Mouse (Mus musculus): ENCODE measurements around the gene Trpm2. TPM values are rescaled to one million over a fixed set of nuclear protein-coding genes. Genes with fewer than 3 reads are reported as not detected.

Gene Trpm2
- polyA plus RNA-seq, 1 experiment from 2014 or later = 0.19 TPM

- no peak overlapping the region for H3K27ac ChIP-seq (replicated peaks)
- H3K9me3 ChIP-seq = no peaks in the 10 kb centered on the region
- H3K9ac ChIP-seq = no peak overlapping the region
- 81% methylated on average over 27 of the region's 27 CpGs for WGBS
- peaks cover 10% of the 10 kb centered on the region; the same call in 1 of the 2 replicates for H3K4me1 ChIP-seq
- no peak for ATAC-seq (ENCODE audit: extremely low read depth, insufficient number of reproducible peaks, low FRiP score, low TSS enrichment)
- peaks cover 26% of the 10 kb centered on the region for H3K27me3 ChIP-seq (replicated peaks)
- peak overlapping the region; percentile 66 for H3K4me3 ChIP-seq
- H3K4me2 ChIP-seq = peak overlapping the region; percentile 87
- no peaks in the 10 kb centered on the region for H3K36me3 ChIP-seq
These were observed 69.2 kb downstream of the Trpm2 start for GRCm38 (mm10) chr10:77900903-77901818.

GRCm38 (mm10) chr10:77900126-77900525 lies 70.2 kb downstream of the Trpm2 start:
- peaks cover 10% of the 10 kb centered on the region; the same call in 1 of the 2 replicates for H3K4me1 ChIP-seq
- 73% methylated on average over 7 of the region's 7 CpGs for WGBS
- H3K4me3 ChIP-seq = no peak overlapping the region
- no peak overlapping the region for H3K9ac ChIP-seq
- H3K27me3 ChIP-seq (replicated peaks) = peaks cover 26% of the 10 kb centered on the region
- no peaks in the 10 kb centered on the region for H3K36me3 ChIP-seq
- H3K9me3 ChIP-seq = no peaks in the 10 kb centered on the region
- no peak for ATAC-seq (ENCODE audit: extremely low read depth, insufficient number of reproducible peaks, low FRiP score, low TSS enrichment)
- H3K27ac ChIP-seq (replicated peaks) = no peak overlapping the region
- no peak overlapping the region for H3K4me2 ChIP-seq

GRCm38 (mm10) chr10:77895562-77895961 lies 74.8 kb downstream of the Trpm2 start:
- Histone ChIP-seq H3K9me3 (no peaks in the 10 kb centered on the region), H3K4me2 (no peak overlapping the region), H3K27ac (replicated peaks) (no peak overlapping the region), H3K4me3 (no peak overlapping the region), H3K36me3 (no peaks in the 10 kb centered on the region), H3K27me3 (replicated peaks) (peaks cover 15% of the 10 kb centered on the region), H3K4me1 (no peaks in the 10 kb centered on the region), H3K9ac (no peak overlapping the region)
- no peak for ATAC-seq (ENCODE audit: extremely low read depth, insufficient number of reproducible peaks, low FRiP score, low TSS enrichment)
- WGBS = 40% methylated on average over 5 of the region's 5 CpGs

GRCm38 (mm10) chr10:77890987-77891565 lies 79.3 kb downstream of the Trpm2 start:
- no peaks in the 10 kb centered on the region for H3K4me1 ChIP-seq
- no peak overlapping the region for H3K4me2 ChIP-seq
- no peak overlapping the region for H3K4me3 ChIP-seq
- H3K9me3 ChIP-seq = 0 out of 2 replicates have a peak, but pooled peaks cover 5% of the 10 kb centered on the region
- no peaks in the 10 kb centered on the region for H3K36me3 ChIP-seq
- no peak for ATAC-seq (ENCODE audit: extremely low read depth, insufficient number of reproducible peaks, low FRiP score, low TSS enrichment)
- H3K9ac ChIP-seq = no peak overlapping the region
- no peak overlapping the region for H3K27ac ChIP-seq (replicated peaks)
- 72% methylated on average over 8 of the region's 8 CpGs for WGBS
- peaks cover 15% of the 10 kb centered on the region for H3K27me3 ChIP-seq (replicated peaks)

- H3K27ac ChIP-seq (replicated peaks) = no peak overlapping the region
- no peaks in the 10 kb centered on the region for H3K4me1 ChIP-seq
- WGBS = 41% methylated on average over 12 of the region's 12 CpGs
- H3K4me3 ChIP-seq = no peak overlapping the region
- ATAC-seq (ENCODE audit: extremely low read depth, insufficient number of reproducible peaks, low FRiP score, low TSS enrichment) = no peak
- no peaks in the 10 kb centered on the region for H3K36me3 ChIP-seq
- H3K9me3 ChIP-seq = 0 out of 2 replicates have a peak, but pooled peaks cover 5% of the 10 kb centered on the region
- no peak overlapping the region for H3K4me2 ChIP-seq
- H3K9ac ChIP-seq = no peak overlapping the region
- H3K27me3 ChIP-seq (replicated peaks) = peaks cover 17% of the 10 kb centered on the region
These were observed 84.2 kb downstream of the Trpm2 start for GRCm38 (mm10) chr10:77886007-77886747.

- 78% methylated on average over 5 of the region's 5 CpGs for WGBS
- Histone ChIP-seq H3K4me3 (no peak overlapping the region), H3K27ac (replicated peaks) (no peak overlapping the region), H3K9me3 (no peaks in the 10 kb centered on the region), H3K27me3 (replicated peaks) (peaks cover 12% of the 10 kb centered on the region), H3K9ac (no peak overlapping the region), H3K4me2 (no peak overlapping the region), H3K4me1 (no peaks in the 10 kb centered on the region), H3K36me3 (no peaks in the 10 kb centered on the region)
- no peak for ATAC-seq (ENCODE audit: extremely low read depth, insufficient number of reproducible peaks, low FRiP score, low TSS enrichment)
These were observed 87.8 kb downstream of the Trpm2 start for GRCm38 (mm10) chr10:77882553-77882952.

GRCm38 (mm10) chr10:77880305-77880704 lies 90.1 kb downstream of the Trpm2 start:
- WGBS = 43% methylated on average over 3 of the region's 3 CpGs
- Histone ChIP-seq H3K36me3 (no peaks in the 10 kb centered on the region), H3K4me2 (no peak overlapping the region), H3K4me1 (no peaks in the 10 kb centered on the region), H3K9me3 (no peaks in the 10 kb centered on the region), H3K9ac (no peak overlapping the region), H3K4me3 (no peak overlapping the region), H3K27me3 (replicated peaks) (no peaks in the 10 kb centered on the region), H3K27ac (replicated peaks) (no peak overlapping the region)
- ATAC-seq (ENCODE audit: extremely low read depth, insufficient number of reproducible peaks, low FRiP score, low TSS enrichment) = no peak

- Histone ChIP-seq H3K4me2 (no peak overlapping the region), H3K4me3 (no peak overlapping the region), H3K9ac (no peak overlapping the region), H3K9me3 (no peaks in the 10 kb centered on the region), H3K4me1 (no peaks in the 10 kb centered on the region), H3K36me3 (no peaks in the 10 kb centered on the region), H3K27me3 (replicated peaks) (no peaks in the 10 kb centered on the region), H3K27ac (replicated peaks) (no peak overlapping the region)
- ATAC-seq (ENCODE audit: extremely low read depth, insufficient number of reproducible peaks, low FRiP score, low TSS enrichment) = no peak
- WGBS = 64% methylated on average over 6 of the region's 6 CpGs
These were observed 91.4 kb downstream of the Trpm2 start for GRCm38 (mm10) chr10:77878985-77879384.

GRCm38 (mm10) chr10:77869651-77870050 lies 100.7 kb downstream of the Trpm2 start:
- Histone ChIP-seq H3K36me3 (no peaks in the 10 kb centered on the region), H3K27me3 (replicated peaks) (peaks cover 13% of the 10 kb centered on the region; the same call in 1 of the 2 replicates), H3K4me1 (no peaks in the 10 kb centered on the region), H3K9me3 (no peaks in the 10 kb centered on the region), H3K9ac (no peak overlapping the region), H3K27ac (replicated peaks) (no peak overlapping the region), H3K4me3 (no peak overlapping the region), H3K4me2 (no peak overlapping the region)
- ATAC-seq (ENCODE audit: extremely low read depth, insufficient number of reproducible peaks, low FRiP score, low TSS enrichment) = no peak
- 67% methylated on average over 7 of the region's 7 CpGs for WGBS

GRCm38 (mm10) chr10:77867546-77867945 lies 102.8 kb downstream of the Trpm2 start:
- Histone ChIP-seq H3K4me1 (no peaks in the 10 kb centered on the region), H3K4me2 (no peak overlapping the region), H3K27me3 (replicated peaks) (peaks cover 22% of the 10 kb centered on the region), H3K4me3 (no peak overlapping the region), H3K27ac (replicated peaks) (no peak overlapping the region), H3K36me3 (no peaks in the 10 kb centered on the region), H3K9ac (no peak overlapping the region), H3K9me3 (no peaks in the 10 kb centered on the region)
- no peak for ATAC-seq (ENCODE audit: extremely low read depth, insufficient number of reproducible peaks, low FRiP score, low TSS enrichment)
- WGBS = 6% methylated on average over 1 of the region's 1 CpGs

GRCm38 (mm10) chr10:77864762-77865143 lies 105.6 kb downstream of the Trpm2 start:
- WGBS = 34% methylated on average over 11 of the region's 11 CpGs
- H3K9ac ChIP-seq = no peak overlapping the region
- peak overlapping the region; percentile 50 for H3K4me2 ChIP-seq
- H3K36me3 ChIP-seq = no peaks in the 10 kb centered on the region
- no peak for ATAC-seq (ENCODE audit: extremely low read depth, insufficient number of reproducible peaks, low FRiP score, low TSS enrichment)
- no peaks in the 10 kb centered on the region for H3K9me3 ChIP-seq
- H3K4me1 ChIP-seq = no peaks in the 10 kb centered on the region
- peak overlapping the region; percentile 16 for H3K4me3 ChIP-seq
- H3K27ac ChIP-seq (replicated peaks) = no peak overlapping the region
- peaks cover 28% of the 10 kb centered on the region for H3K27me3 ChIP-seq (replicated peaks)

All from heart, embryonic 13.5 days (tissue).